ENCODE assay signal across 7 mouse cellular contexts in genomic region chr10:89256762-89257456, GRCm38 (mm10).
DNase-seq lines count a peak whose midpoint lies in the region; ATAC-seq lines count a peak whose summit lies in the region.

No protein-coding gene starts in this region.

- H3K9me3 ChIP-seq in forebrain, embryonic 14.5 days (replicated peaks; ENCODE audit: control insufficient read depth, low read length), result no peaks in the 10 kb centered on the region
- no peaks in the 10 kb centered on the region for H3K9me3 ChIP-seq in neural tube, embryonic 11.5 days (ENCODE audit: control insufficient read depth, low read length)

- ATAC-seq in forebrain, embryonic 14.5 days, result peak; percentile 70
- peak; percentile 60 for ATAC-seq in neural tube, embryonic 11.5 days (ENCODE audit: insufficient read depth, low FRiP score, low TSS enrichment)

- H3K4me3 ChIP-seq in forebrain, embryonic 14.5 days (ENCODE audit: low read depth, low read length), result peak overlapping the region; percentile 38
- peak overlapping the region; percentile 29 for H3K4me3 ChIP-seq in neural tube, embryonic 11.5 days (ENCODE audit: low read depth, low read length)

- peak; percentile 5 for DNase-seq in ES-CJ7 (ENCODE audit: low read depth, low spot score)
- peak; percentile 46 for DNase-seq in R1 (ENCODE audit: low read depth, low spot score)
- peak; percentile 68 for DNase-seq in forebrain, embryonic 14.5 days (ENCODE audit: low spot score)
- peak; percentile 20 to 27 for DNase-seq in layer of hippocampus, postnatal 25 days (ENCODE audit: extremely low spot score in 1 of 2, low spot score in 1 of 2)
- peak; percentile 64 for DNase-seq in neural tube, embryonic 11.5 days (ENCODE audit: low spot score)
- DNase-seq in urinary bladder, postnatal 25 days (ENCODE audit: low spot score), result no peak
- no peak for DNase-seq in urinary bladder, postnatal 10 days (ENCODE audit: low spot score)

- H3K4me2 ChIP-seq in forebrain, embryonic 14.5 days (ENCODE audit: low read length), result peak overlapping the region; percentile 69
- H3K4me2 ChIP-seq in neural tube, embryonic 11.5 days (ENCODE audit: low read depth), result peak overlapping the region; percentile 56

- WGBS in forebrain, embryonic 14.5 days, result under 1% methylated on average over 17 of the region's 17 CpGs
- 1% methylated on average over 17 of the region's 17 CpGs for WGBS in neural tube, embryonic 11.5 days

- peak overlapping the region; percentile 53 for H3K27ac ChIP-seq in forebrain, embryonic 14.5 days (ENCODE audit: low read depth, low read length)
- no peak overlapping the region for H3K27ac ChIP-seq in neural tube, embryonic 11.5 days (ENCODE audit: low read depth, low read length)

- H3K9ac ChIP-seq in forebrain, embryonic 14.5 days (ENCODE audit: low read length), result peak overlapping the region; percentile 69
- peak overlapping the region; percentile 59 for H3K9ac ChIP-seq in neural tube, embryonic 11.5 days (ENCODE audit: low read length)

- no peaks in the 10 kb centered on the region for H3K27me3 ChIP-seq in forebrain, embryonic 14.5 days (replicated peaks; ENCODE audit: control insufficient read depth, insufficient read depth, low read length)
- no peaks in the 10 kb centered on the region for H3K27me3 ChIP-seq in neural tube, embryonic 11.5 days (ENCODE audit: control insufficient read depth, insufficient read depth, low read length)

- H3K4me1 ChIP-seq in forebrain, embryonic 14.5 days (ENCODE audit: control insufficient read depth, insufficient read depth, low read length), result peaks cover 7% of the 10 kb centered on the region; the same call in 1 of the 2 replicates
- H3K4me1 ChIP-seq in neural tube, embryonic 11.5 days (ENCODE audit: control insufficient read depth, insufficient read depth, low read length), result 0 out of 2 replicates have a peak, but pooled peaks cover 8% of the 10 kb centered on the region

- H3K36me3 ChIP-seq in forebrain, embryonic 14.5 days (ENCODE audit: control insufficient read depth, insufficient read depth, low read length), result no peaks in the 10 kb centered on the region
- no peaks in the 10 kb centered on the region for H3K36me3 ChIP-seq in neural tube, embryonic 11.5 days (ENCODE audit: control insufficient read depth, insufficient read depth, low read length)

Comparison
In these comparisons a context has a peak if more than half of its experiments do, and no peak if none do; other contexts are left out.
1. DNase-seq: peak in ES-CJ7 (single experiment), R1 (single experiment), forebrain, embryonic 14.5 days (single experiment), layer of hippocampus, postnatal 25 days (2 of 2) and neural tube, embryonic 11.5 days (single experiment); none in urinary bladder, postnatal 25 days (single experiment) and urinary bladder, postnatal 10 days (single experiment).